Mouse (Mus musculus): ENCODE measurements around the gene Anxa2.

Gene Anxa2

DNA sequence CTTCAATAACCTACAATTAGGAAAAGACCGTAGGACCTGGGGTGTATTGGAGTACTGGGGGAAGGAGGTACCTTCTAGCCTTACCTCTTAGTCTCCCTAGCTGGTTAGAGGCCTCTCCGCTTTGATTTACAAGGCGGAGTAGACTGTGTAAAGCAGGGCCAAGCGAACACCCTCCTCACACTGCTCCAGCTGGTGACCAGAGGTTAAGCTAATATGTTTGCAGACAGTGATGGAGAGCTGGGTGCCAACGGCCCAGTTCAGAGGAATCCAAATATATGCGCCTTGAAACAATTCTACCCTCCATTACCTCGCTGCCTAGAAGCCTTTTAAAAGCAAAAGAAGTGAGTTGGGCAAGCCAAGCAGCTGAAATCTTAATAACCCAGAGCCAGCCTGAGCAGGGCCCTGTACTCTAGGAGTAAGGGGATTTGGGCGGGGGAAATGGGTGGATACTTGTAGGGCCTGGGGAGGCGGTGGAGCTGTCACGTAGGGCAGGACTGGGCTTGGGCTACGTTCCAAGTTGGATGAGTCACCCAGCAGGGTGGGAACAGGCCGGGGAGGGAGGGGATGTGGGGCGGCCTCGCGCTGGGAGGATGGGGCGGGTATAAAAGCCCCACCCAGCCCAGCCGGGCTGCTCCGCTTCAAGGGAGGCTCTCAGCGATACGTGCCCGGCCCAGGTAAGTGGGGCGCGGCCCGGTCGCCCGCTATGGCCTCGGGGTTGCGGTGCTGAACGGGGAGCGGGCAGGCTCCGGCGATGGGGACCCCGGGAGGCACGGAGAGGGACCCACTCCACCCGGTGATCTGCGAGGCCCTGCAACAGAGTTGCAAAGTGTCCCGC is at the start of gene Anxa2:
Anxa2 (plus strand) TSS at position 555 of the 835 bp plus-strand sequence.
- peak; percentile 96 for DNase-seq

DNA sequence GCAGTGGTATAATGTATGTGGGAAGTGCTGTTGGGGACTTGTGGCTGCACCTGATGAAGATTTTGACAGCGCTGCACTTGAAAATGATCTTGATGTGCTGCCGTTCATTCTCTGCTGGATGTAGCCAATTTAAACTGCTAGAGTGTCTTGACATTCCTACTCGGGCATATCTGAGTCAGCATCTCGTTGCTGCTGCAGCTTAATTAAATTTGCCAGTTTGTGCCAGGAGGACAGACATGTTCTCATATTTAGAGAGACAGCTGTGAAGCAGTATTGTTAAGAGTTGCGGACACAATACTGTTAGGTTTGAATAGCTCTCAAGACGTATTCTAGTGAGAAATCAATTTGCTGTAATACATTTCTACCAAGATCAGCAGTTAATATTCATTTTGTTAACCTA is 48.7 kb upstream of the Anxa2 start:
- no peak for DNase-seq

GRCm38 (mm10) chr9:69419476-69419875 is 33.9 kb upstream of the Anxa2 start:
- peak; percentile 55 for DNase-seq

DNA sequence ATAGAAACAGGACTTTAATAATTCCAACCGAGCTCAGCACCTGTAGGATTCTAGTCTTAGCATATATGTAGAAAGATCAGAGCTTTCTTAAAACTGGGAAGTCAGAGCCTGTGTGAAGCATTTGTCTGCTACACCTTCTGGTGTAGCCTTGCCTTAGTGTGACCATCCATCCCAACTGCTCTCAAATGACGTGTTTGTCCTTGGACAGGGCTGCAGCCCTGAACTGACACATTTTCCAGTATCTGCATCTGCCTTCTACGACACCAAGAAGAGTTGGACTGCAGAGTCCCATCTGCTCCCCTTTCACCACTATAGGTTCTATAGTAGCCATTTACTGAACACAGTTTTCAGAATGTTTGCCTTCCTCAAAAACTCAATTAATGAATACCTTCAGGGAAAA is 22.9 kb upstream of the Anxa2 start:
- DNase-seq: no peak

- DNase-seq: peak; percentile 80
Observed at GRCm38 (mm10) chr9:69431863-69432555, 21.4 kb upstream of the Anxa2 start.

DNA sequence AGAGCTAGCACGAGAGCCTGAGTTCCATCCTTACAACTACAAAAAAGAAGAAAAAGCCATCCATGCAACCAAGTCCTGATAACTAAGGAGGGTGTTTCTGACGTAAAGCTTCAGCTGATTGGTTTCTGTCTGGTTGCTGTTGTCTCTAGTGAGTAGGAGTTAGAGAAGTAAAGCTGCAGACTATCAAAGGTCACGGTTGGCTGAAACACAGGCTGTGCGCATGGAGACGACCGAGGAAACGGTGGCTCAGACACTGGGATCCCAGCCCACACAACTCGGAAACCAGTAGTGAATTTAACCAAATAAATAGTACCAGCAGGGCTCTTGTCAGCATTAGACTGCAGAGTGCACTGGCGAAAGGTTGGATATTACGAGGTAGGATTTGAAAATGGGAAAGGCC is 18.2 kb upstream of the Anxa2 start:
- no peak for DNase-seq

GRCm38 (mm10) chr9:69435662-69436061 is 17.8 kb upstream of the Anxa2 start:
- no peak for DNase-seq

- DNase-seq: peak; percentile 80
Observed at GRCm38 (mm10) chr9:69439805-69440357, 13.5 kb upstream of the Anxa2 start.

- peak; percentile 67 for DNase-seq
Observed at GRCm38 (mm10) chr9:69442471-69443038, 10.9 kb upstream of the Anxa2 start.

- peak; percentile 74 for DNase-seq
Observed at GRCm38 (mm10) chr9:69443203-69443602, 10.2 kb upstream of the Anxa2 start.

- no peak for DNase-seq
Observed at GRCm38 (mm10) chr9:69448801-69449200, 4.6 kb upstream of the Anxa2 start.

DNA sequence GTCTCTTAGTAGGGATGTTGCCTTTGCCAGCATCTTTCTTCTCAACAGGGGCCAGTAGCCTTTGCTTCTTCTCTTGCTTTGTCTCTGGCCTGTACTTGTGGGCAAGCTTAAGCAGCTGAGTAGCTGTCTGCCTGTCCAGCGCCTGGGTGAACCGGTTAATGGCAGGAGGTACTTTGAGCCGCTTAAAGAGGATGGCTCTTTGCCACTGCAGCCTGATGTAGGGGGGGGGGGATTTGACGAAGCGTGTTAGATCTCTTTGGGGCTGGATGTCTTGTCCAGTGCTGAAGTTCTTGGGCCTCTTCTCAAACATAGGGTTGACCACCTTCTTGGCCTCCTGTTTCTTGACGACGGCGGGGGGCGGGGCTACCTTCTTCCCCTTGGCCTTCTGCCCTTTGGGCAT is 2.8 kb upstream of the Anxa2 start:
- DNase-seq: no peak

- DNase-seq: no peak
Observed at GRCm38 (mm10) chr9:69451886-69452810, 1.3 kb upstream of the Anxa2 start.

DNA sequence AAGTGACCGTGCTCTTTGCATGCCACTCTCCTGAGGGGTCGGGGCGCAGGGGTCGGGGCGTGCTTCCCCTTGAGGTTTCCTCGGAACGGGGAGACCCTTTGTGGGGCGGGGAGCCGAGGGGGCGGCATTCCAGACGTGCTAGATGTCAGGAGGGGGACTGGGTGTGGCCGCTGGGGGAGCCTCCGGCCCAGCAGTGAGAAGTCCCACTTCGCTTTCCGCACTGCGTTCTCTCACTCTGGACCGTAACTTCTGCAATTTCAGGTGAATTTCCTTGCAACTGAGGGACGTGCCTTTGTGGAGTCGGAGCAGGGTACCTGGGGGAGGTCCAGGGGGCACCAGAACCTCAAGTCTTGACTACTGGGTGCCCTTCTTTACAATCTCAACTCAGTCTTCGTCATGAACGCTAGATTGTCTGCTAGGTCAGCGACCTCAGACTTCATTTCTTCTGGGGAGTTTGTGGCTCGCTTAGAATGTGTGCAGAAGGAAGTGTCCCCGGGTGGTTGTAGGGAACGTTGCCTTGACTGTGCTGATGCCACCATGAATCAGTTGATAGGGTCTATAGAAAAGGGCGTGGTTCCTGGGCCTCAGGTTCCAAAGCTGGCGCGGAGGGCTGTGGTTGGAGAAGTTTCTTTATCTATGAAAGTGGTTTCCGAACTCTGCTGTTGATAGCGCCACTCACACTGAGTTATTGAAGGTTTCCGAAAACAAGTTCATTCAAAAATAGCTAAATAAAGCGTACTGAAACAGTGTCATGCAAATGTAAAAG is 664 bp downstream of the Anxa2 start:
- peak; percentile 64 for DNase-seq

GRCm38 (mm10) chr9:69454691-69455090 is 1.3 kb downstream of the Anxa2 start:
- no peak for DNase-seq

DNA sequence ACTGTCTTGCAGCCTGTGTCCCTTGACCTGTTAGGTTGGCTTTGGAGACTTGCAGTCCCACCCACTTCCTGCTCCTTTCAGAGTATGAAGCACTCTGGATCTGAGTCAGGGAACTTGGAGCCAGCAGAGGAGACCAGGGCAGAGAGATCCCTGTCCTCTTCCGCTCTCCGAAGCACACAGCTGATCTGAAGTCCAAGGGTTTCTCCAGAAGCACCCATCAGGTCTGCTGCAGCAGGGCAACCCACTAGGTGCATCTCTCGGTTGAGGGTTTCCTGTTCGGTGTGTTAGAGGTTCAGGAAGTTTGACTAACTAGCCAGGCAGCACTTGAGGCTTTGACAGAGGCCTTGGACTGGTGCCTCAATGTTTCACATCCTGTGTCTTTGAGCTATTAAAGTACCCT is 2.0 kb downstream of the Anxa2 start:
- peak; percentile 80 for DNase-seq

GRCm38 (mm10) chr9:69456406-69457075 is 3.1 kb downstream of the Anxa2 start:
- DNase-seq: peak; percentile 49

DNA sequence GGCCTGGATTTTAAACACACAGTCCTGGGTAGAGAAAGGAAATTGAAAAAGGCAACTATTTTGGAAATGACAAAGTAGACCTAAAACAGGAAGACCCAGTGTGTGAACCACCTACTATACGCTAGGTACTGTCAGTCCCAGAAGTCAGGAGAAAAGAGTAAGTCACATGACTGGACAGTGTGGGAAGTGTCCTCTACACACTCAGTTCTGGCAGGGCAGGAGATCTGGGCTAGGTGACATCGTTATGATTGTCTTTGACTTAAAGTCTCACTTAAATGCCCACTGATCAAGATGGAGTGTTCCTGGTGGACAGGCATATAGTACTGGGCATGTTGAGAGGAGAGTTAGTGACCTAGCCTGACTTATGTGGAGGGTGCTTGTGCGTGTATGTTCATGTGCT is 3.7 kb downstream of the Anxa2 start:
- DNase-seq: no peak

DNA sequence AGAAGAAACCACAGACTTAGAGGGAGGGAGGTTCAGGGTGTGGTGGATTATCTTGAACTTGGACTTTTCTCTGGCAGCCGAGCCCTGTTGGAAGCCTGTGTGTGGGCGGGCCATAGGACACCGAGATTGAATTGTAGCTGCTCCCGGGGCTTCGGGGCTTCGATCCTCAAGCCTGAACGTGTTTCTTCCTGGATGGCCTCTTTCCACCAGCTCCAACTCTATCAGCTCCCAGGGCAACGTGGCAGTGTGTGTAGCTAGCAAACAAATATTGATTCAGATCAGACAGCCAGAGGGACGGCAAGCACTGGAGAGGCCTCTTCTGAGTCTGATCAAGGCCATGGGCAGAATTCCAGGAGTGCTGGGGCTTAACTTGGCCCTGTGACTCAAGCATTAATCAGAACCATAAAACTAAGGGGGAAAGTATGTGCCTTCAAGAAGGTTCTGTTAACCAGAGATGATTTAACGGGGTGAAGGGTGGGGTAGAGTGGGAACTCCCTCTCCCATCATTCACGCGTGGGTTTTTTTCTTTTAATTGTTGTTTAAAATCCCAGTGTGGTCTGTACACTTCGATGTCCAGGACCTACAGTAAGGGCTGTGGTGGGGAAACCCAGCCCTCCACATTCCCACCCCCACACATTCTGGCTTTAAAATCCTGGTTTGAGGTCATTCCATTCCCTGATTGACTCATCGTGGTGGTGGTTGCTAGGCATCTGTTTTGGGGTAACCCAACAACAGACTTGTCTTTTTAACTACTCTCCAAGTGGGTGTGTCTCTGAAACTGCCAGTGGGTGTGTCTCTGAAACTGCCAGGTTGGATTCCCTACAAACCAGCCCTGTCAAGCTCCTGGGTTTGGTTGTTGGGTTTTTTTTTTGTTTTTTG is 4.6 kb downstream of the Anxa2 start:
- peak; percentile 87 for DNase-seq

GRCm38 (mm10) chr9:69458982-69459381 is 5.6 kb downstream of the Anxa2 start:
- peak; percentile 91 for DNase-seq
